Mouse (Mus musculus): ENCODE data around the gene Gm21974. TPM values are rescaled to one million over a fixed set of nuclear protein-coding genes. Genes with fewer than 3 reads are reported as not detected.

Gene Gm21974
- total and polyA plus RNA-seq, 2 experiments from 2014 or later: 0.16 TPM; not detected in 1

DNA sequence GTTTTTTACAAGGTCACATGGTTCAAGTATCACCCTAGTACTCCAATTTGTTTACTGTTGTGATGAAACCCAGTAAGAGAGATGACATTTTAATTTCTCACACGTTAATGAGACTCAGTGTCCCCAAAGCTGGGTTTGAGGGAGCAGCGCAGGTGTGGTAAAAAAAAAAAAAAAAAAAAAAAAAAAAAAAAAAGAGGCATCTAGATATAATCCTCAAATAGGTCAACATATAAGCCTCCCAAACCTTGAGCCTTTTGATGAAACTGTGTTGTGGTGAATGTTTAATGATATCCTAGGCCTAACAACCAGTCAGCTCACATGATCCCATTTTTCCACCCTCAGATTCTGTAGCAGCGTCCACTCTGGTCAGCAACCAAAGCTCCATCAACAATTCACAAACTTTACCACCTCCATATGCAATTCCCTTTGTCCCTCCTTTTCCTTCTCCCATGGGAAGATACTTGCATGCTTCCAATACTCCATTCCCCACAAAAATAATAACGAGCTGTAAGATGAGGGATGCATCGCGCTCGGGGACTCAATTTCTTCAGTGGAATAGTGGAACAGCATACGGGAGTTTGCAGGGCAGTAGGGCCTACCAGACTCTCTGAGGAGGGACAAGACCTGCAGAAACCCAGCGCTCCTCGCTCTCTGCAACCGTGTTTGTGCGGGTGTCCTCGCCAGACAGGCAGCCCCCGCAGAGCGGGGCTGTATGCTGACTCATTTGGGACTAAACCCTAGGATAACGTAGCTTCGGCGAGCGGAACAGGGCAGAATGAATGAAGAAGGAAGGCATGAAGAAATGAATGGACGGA is 20.2 kb downstream of the Gm21974 start:
- Histone ChIP-seq H3K4me3 (ENCODE audit: low read depth, low read length) (peak overlapping the region; percentile 92), H3K9ac (replicated peaks; ENCODE audit: low read length, poor library complexity, severe bottlenecking) (peak overlapping the region; percentile 95), H3K36me3 (ENCODE audit: insufficient read depth, low read length) (peaks cover 22% of the 10 kb centered on the region), H3K27ac (ENCODE audit: low read depth, low read length) (peak overlapping the region; percentile 98), H3K4me1 (ENCODE audit: insufficient read depth, low read length) (0 out of 2 replicates have a peak, but pooled peaks cover 9% of the 10 kb centered on the region), H3K9me3 (ENCODE audit: low read length) (no peaks in the 10 kb centered on the region), H3K4me2 (ENCODE audit: low read depth, low read length, poor library complexity, severe bottlenecking) (peak overlapping the region; percentile 74), H3K27me3 (ENCODE audit: insufficient read depth, low read length) (no peaks in the 10 kb centered on the region)
- ATAC-seq (ENCODE audit: low FRiP score) (peak; percentile 42; the same call in 1 of the 2 replicates), DNase-seq (ENCODE audit: low spot score) (no peak)
- WGBS: 4% methylated on average over 20 of the region's 20 CpGs
- TF ChIP-seq CTCF (IDR thresholded peaks at IDR 0.05): no peak

GRCm38 (mm10) chr7:127870136-127870821 is 25.0 kb downstream of the Gm21974 start:
- H3K4me3 ChIP-seq (ENCODE audit: low read depth, low read length): no peak overlapping the region
- 0 out of 2 replicates have a peak, but pooled peaks cover 9% of the 10 kb centered on the region for H3K4me1 ChIP-seq (ENCODE audit: insufficient read depth, low read length)
- peak; percentile 60 for TF ChIP-seq CTCF (IDR thresholded peaks at IDR 0.05)
- H3K9ac ChIP-seq (replicated peaks; ENCODE audit: low read length, poor library complexity, severe bottlenecking): no peak overlapping the region
- no peaks in the 10 kb centered on the region for H3K9me3 ChIP-seq (ENCODE audit: low read length)
- peaks cover 29% of the 10 kb centered on the region for H3K36me3 ChIP-seq (ENCODE audit: insufficient read depth, low read length)
- H3K27me3 ChIP-seq (ENCODE audit: insufficient read depth, low read length): no peaks in the 10 kb centered on the region
- DNase-seq (ENCODE audit: low spot score) (no peak), ATAC-seq (ENCODE audit: low FRiP score) (no peak)
- no peak overlapping the region for H3K4me2 ChIP-seq (ENCODE audit: low read depth, low read length, poor library complexity, severe bottlenecking)
- H3K27ac ChIP-seq (ENCODE audit: low read depth, low read length): no peak overlapping the region
- 77% methylated on average over 5 of the region's 5 CpGs for WGBS

DNA sequence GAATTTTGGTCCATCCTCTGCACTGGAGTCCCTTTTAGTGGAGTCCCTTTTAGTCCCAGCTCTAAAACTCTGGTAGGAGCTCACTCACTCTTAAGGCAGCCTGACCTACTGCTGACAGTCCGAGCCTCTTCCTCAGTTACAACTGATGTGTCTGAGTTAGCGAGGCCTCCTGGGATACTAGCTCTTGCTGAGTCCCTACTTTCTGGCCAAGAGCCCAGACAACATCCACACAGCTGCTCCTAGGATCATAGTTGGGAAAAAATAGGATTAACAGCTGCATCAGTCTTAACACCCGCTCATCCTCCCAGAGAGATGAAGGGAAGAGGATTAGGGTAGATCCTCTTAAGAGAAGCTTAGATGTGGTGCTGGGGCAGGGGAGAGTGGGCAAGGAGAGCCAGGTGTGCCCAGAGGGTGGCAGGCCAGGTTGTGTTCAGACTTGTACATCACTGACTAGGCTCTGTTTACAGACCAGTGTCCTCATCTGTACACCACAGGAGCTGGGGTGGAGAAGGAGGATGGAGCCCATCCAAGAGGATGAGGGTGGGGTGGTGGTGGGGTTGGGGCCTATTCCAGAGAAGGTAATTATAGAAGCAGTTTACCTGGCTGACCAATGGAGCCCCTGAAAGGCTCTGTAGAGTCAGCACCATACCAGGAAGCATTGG is 26.0 kb downstream of the Gm21974 start:
- Histone ChIP-seq H3K4me3 (ENCODE audit: low read depth, low read length) (no peak overlapping the region), H3K36me3 (ENCODE audit: insufficient read depth, low read length) (peaks cover 36% of the 10 kb centered on the region), H3K27me3 (ENCODE audit: insufficient read depth, low read length) (no peaks in the 10 kb centered on the region), H3K9me3 (ENCODE audit: low read length) (no peaks in the 10 kb centered on the region), H3K27ac (ENCODE audit: low read depth, low read length) (no peak overlapping the region), H3K4me1 (ENCODE audit: insufficient read depth, low read length) (0 out of 2 replicates have a peak, but pooled peaks cover 9% of the 10 kb centered on the region), H3K9ac (replicated peaks; ENCODE audit: low read length, poor library complexity, severe bottlenecking) (no peak overlapping the region), H3K4me2 (ENCODE audit: low read depth, low read length, poor library complexity, severe bottlenecking) (no peak overlapping the region)
- DNase-seq (ENCODE audit: low spot score) (peak; percentile 32), ATAC-seq (ENCODE audit: low FRiP score) (no peak)
- 35% methylated on average over 3 of the region's 3 CpGs for WGBS
- TF ChIP-seq CTCF (IDR thresholded peaks at IDR 0.05): no peak

DNA sequence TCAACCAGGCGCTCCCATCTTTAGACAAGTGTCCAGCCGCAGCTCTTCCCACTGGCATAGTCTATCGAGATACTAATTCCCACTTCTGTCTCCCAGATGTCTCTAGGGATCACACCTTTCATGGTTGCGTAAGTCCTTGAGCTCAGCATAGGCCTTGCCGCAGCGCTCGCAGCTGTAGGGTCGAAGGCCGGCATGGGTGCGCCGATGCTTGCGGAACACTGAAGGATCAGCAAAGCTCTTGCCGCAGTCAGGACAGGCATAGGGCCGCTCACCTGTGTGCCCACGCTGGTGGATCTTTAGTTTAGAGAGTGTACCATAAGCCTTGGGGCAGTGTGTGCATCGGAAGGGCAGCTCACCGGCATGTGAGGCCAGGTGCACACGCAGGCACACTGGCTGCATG is 27.6 kb downstream of the Gm21974 start:
- Histone ChIP-seq H3K9me3 (ENCODE audit: low read length) (no peaks in the 10 kb centered on the region), H3K9ac (replicated peaks; ENCODE audit: low read length, poor library complexity, severe bottlenecking) (no peak overlapping the region), H3K4me2 (ENCODE audit: low read depth, low read length, poor library complexity, severe bottlenecking) (no peak overlapping the region), H3K27ac (ENCODE audit: low read depth, low read length) (no peak overlapping the region), H3K36me3 (ENCODE audit: insufficient read depth, low read length) (peaks cover 36% of the 10 kb centered on the region), H3K4me3 (ENCODE audit: low read depth, low read length) (no peak overlapping the region), H3K4me1 (ENCODE audit: insufficient read depth, low read length) (no peaks in the 10 kb centered on the region), H3K27me3 (ENCODE audit: insufficient read depth, low read length) (no peaks in the 10 kb centered on the region)
- WGBS: 96% methylated on average over 18 of the region's 18 CpGs
- ATAC-seq (ENCODE audit: low FRiP score): no peak
- no peak for TF ChIP-seq CTCF (IDR thresholded peaks at IDR 0.05)
- DNase-seq (ENCODE audit: low spot score): no peak

DNA sequence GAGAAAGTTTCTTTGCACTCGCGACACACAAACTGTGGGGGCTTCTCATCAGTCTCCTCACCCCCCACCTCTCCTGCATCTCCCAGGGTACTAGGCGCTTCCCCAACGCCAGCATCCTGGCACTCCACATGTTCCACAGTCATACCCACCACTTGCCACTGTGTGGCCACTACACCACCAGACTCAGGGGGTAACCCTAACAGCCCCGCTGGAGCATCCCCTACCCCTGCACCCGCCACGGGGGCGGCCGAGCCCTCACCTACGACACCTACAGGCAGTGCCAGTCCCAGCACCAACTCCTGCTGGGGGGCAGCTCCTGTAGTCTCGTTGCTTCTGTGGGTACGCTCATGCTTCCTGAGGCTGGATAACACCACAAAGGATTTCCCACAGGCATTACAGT is 28.8 kb downstream of the Gm21974 start:
- Histone ChIP-seq H3K4me3 (ENCODE audit: low read depth, low read length) (no peak overlapping the region), H3K4me1 (ENCODE audit: insufficient read depth, low read length) (no peaks in the 10 kb centered on the region), H3K27ac (ENCODE audit: low read depth, low read length) (no peak overlapping the region), H3K9ac (replicated peaks; ENCODE audit: low read length, poor library complexity, severe bottlenecking) (no peak overlapping the region), H3K9me3 (ENCODE audit: low read length) (no peaks in the 10 kb centered on the region), H3K36me3 (ENCODE audit: insufficient read depth, low read length) (peaks cover 36% of the 10 kb centered on the region), H3K27me3 (ENCODE audit: insufficient read depth, low read length) (no peaks in the 10 kb centered on the region), H3K4me2 (ENCODE audit: low read depth, low read length, poor library complexity, severe bottlenecking) (no peak overlapping the region)
- no peak for TF ChIP-seq CTCF (IDR thresholded peaks at IDR 0.05)
- no peak for ATAC-seq (ENCODE audit: low FRiP score)
- no peak for DNase-seq (ENCODE audit: low spot score)
- 95% methylated on average over 11 of the region's 12 CpGs for WGBS
